Mouse (Mus musculus): ENCODE measurements around the gene Zmiz1.

- TF ChIP-seq POLR2A (IDR thresholded peaks at IDR 0.05; ENCODE audit: borderline replicate concordance, extremely low read depth, low read depth, low read length) (no peak), CTCF (IDR thresholded peaks at IDR 0.05; ENCODE audit: insufficient read depth, low read length) (no peak)
These were observed 10.0 kb downstream of the Zmiz1 start for GRCm38 (mm10) chr14:25468891-25469529.
